Mouse (Mus musculus): ENCODE results near the gene Jazf1.

Gene Jazf1

DNA sequence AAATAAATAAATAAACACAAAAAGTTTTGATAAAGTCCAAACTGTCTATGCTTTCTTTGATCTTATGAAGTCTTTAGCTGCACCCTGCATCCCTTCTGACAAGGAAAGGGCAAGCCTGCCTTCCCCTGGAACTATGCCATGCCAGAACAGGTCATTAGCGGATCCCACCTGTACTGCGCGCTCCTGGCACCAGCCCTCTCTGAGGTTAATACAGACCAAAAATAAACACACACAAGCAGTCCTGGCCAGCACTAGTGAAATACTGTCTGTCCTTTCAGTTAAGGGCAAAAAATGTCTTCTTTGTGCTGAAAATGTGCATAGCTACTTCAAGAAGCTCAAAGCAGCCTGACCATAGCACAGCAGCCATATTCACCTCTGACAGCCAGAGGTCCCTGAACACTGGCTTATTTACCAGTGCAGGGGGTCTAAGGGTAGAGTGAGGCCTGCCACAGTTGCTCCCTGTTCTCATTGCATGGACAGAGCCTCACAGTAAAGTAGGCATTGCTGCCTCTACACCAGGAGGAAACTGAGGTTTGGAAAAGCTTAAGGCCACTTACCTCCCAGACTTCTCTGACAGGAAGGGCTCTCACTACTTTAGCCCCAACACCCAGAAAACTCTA, 263.1 kb downstream of the Jazf1 start:
- no peak for DNase-seq (ENCODE audit: low spot score in 2 of 2)

DNA sequence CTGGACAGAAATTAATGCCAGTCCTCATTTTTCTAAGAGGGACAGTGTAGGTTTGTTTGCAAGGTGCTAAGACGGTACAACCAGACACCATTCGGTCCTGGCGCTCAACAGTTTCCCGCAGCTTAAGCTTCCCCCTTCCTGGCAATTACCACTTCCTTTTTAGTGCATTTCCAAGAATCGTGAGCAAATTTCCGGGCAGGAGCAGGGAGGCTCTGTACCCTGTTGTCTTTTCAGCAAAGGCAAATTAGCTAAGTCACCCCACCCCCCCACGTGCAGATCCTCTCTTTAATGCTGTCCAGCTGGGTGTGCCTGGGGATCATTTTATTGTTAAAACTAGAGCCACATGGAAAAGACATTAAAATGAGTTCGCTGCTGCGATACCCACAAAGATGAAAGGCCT, 266.2 kb downstream of the Jazf1 start:
- DNase-seq (ENCODE audit: low spot score in 2 of 2): peak; percentile 72 to 73

DNA sequence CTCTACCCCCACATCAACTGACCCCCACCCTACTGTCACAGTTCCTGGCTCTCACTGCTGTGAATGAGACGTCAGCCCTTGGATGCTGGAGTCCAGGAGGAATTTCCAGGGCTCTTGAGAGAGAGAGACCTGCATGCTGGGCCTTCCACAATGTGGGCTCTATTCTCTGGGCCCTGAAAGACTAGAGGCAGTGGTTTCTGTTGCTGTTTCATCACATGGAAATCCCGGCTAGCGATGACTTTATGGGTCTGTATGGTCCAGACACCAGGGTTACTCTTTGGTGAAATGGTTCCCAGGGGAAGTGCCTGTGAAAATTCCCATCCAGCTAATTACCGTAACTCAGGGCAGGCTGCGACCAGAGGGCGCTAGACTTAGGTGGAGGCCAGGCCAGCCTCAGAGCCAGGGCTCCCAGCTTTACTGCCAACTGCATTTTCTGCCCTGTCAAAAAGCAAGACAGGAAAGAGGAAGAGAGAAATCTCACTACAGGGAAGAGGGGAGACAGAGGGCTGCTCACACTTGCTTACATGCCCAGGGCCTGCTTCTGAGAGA, 271.1 kb downstream of the Jazf1 start:
- no peak for DNase-seq (ENCODE audit: low spot score in 2 of 2)

DNA sequence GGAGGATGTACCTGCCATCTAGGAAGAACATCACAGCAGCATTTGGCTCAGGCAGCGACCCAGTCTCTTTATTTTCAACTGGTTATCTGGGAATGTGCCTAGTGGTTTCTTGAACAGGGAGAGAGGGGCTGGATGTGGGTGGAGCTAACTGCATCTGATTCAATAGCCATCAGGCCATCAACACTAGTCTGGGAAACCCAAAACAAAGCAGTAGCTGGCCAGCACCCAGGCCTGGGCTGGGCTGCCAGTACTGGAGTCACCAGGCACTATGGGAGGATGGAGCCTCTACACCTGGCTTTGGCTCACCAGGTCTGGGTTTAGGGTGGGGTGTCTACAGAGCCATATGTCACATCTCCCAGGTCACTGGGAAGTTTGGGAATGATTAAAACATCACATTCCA, 271.7 kb downstream of the Jazf1 start:
- peak; percentile 18 to 21 for DNase-seq (ENCODE audit: low spot score in 2 of 2)

DNA sequence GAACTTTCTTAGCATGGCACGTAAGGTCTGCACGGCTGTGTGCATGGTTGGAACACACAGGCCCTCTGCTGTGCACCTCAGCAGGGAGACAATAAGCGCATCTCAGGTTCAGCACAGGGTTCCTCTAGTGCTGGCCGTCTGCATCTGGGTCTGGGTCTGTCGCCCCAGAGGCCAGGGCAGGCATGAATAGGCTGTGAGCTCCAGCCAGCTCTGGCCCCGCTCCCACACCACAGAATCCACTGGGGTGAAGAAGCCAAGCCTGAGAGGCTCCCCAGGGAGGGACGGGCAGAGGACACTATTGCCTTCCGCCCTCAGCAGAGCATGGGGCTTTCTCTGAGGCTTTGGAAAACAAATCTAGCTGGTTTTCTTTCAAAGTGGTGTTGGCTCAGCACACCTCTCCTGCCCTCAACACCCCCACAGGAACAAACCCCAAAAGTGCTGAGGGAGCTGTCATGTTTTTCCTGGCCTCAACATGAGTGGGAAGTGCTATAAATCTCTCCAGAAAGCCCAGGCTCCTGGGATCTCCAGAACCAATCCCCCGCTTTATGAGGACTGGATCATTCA, 272.3 kb downstream of the Jazf1 start:
- DNase-seq (ENCODE audit: low spot score in 2 of 2): peak; percentile 17 to 26

DNA sequence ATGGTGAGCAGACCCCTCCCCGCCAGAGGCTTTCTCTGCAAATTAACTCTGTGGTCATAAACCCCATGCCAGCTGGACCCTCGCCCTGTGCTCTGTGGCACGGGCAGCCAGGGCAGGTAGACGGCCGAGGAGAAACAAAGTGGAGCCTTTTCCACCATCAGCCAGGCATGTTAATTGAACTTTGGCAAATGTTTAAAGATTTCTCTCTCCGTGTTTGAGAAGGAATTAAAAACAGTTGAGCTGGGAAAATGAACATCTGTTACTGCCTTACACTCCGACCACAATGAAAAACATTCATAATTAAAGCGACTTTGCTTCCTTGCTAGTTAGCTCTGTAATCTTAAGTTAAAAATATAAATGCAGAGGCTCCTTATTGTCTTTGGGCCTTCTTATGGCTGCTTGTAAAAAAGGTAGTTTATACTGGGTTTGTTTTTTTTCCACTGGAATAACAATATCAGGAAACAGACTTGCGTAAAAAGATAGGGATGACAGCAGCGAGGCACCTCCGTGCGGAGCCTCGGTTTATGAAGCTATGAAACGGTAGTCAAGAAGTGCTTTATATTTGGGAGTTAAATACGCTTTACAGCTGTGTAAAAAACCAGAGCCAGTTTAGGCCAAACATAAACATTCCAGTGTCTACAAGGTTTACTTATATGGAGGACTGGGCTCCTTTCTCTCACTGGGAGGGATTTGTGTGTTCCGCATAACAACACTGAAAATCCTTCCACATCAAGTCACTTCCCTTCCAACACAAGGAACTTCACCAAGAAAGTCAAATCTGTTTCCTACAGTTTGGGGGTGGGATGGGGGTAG, 273.2 kb downstream of the Jazf1 start:
- DNase-seq (ENCODE audit: low spot score in 2 of 2): no peak

DNA sequence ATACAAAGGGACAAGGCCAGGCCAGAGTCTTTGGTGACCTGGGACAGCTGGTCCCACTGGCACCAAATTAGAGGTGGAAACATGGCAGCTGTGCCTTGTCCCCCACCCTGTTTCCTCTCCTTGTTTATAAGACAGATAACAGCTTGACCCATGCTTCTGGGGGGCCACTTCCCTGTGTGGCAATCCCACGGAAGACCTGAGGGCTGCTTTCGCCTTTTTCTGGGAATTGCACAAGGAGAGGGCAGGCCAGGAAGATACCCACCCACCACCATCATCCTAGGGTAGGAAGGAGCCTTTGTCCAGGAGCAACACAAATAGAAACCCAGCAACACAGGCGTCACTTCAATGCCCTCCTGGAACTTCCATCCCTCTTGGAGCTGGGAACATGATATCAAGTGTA, 276.0 kb downstream of the Jazf1 start:
- DNase-seq (ENCODE audit: low spot score in 2 of 2): peak in 1 of 2 experiments; percentile 8

DNA sequence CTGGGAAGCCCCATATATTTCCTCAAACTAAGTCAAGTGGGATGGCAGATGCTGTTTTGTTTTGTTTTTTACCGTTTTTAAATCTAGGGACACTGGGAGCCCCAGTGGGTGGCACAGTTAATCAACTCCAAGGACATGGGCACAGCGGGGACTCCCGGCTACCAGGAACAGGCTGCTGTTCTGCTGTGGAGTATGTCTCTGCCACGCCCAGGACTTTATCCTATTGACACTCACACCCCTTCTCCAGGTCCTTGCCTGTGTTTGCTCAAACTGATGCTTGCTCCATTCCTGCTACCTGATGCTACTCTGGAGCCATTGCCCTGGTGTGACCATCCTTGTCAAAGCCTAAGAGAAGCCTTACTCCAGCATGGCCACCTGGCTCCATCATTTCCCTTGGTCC, 277.6 kb downstream of the Jazf1 start:
- DNase-seq (ENCODE audit: low spot score in 2 of 2): no peak

DNA sequence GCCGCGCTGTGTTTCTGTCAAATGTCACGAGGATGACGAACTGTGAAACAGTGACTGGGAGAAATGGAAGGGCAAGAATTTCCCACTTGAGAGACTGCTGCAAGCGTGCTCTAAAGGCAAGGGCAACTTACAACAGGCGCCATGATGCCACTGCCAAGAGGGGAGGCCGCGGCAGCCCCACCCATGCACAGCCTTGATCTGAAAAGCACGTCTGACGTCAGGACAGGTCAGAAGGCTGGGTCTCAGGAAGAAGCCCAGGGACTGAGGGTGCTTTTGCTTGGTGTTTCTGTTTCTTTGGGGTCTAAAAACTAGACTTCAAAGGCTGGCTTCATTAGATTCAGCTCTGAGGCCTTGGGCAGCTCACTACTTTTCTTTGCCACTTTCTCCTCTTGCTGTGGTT, 278.1 kb downstream of the Jazf1 start:
- DNase-seq (ENCODE audit: low spot score in 2 of 2): no peak

DNA sequence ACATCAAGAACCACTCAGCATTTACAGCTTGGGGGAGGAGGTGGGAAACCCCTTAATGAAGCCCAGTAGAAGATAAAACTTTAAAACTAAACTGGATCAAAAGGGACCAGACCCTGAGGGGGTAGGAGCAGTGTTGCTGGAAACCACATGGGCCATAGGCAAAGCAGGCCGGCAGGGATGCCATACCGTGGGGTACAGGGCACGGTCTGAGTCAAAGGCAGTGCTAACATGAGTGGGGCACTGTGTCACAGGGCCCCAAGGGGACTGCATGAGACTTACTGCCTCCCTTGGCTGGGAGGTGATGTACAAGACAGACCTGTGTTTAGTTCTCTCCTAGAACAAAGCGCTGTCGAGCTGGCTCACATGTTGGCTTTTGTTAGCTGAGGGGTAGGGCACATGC, 288.9 kb downstream of the Jazf1 start:
- DNase-seq (ENCODE audit: low spot score in 2 of 2): no peak

DNA sequence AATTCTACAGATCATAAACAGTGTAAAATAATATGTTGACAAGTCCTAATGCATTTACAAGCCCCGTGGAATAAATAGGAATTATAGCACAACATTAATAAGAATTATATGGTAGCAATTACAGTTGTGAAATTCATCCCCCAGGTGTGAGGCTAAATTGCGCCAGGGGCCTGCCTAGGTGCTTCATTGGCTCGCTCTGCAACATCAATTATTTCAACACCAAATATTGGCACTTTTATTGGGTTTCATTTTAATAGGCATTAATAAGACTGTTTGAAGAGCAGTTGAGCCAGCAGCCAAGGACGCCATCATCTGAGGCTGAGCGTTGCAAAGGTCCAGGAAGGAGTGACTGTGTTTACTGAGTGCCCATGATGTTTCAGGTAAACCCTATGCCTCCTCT, 289.9 kb downstream of the Jazf1 start:
- no peak for DNase-seq (ENCODE audit: low spot score in 2 of 2)

DNA sequence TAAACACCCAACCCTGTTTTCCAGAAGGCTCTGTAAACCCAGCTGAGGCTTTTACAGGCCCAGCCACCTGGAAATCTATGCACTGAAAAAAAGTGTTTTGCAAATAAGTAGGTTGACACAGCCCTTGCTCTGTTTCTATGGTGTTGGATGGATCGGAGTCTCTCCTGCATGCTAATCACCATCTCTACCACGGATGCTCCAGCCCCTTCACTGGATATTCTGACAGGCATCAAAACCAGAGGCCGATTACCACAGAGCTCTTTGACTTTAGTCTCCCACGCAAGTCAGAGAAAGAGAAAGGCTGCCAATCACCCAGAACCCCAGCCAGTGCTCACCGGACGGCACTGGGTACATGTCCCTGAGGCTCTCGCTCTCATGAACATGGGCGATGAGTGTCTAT, 291.4 kb downstream of the Jazf1 start:
- DNase-seq (ENCODE audit: low spot score in 2 of 2): no peak

DNA sequence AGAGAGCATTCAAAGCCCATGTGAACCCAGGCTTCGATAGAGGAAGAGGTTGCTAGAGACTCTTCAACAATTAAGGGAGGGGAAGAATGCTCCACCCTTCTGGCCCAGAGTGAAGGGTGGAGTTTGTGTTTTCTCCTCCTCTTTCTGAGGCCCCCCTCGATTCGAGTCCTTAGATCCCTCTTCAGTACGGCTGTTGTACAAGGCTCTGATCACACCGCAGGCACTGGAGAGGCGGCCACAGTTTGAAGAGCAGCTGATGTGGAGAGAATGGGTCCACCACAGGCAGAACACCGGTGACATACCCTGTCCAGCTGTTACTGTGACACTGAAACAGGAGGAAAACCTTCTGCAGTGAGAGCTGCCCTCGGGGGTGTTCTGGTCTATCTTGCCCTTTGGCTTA, 292.5 kb downstream of the Jazf1 start:
- no peak for DNase-seq (ENCODE audit: low spot score in 2 of 2)

DNA sequence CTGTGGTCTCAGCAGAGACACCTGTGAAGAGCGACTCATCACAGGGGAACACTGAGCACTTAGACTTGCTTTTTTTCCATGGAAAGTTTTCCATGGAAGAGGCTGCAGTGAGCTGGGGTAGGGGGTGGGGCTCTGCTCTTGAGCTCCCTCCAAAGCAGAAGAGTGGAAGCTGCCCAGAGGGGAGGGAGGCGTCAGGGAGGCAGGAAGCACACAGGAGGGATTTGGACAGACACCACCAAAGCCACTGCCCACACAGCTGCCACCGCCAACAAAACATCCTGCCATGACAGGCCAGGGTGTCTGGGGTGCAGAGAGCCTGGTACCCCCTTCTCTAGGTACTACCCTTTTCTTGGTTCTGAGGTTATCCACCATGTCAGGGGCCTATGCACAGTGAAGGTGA, 293.1 kb downstream of the Jazf1 start:
- DNase-seq (ENCODE audit: low spot score in 2 of 2): no peak

DNA sequence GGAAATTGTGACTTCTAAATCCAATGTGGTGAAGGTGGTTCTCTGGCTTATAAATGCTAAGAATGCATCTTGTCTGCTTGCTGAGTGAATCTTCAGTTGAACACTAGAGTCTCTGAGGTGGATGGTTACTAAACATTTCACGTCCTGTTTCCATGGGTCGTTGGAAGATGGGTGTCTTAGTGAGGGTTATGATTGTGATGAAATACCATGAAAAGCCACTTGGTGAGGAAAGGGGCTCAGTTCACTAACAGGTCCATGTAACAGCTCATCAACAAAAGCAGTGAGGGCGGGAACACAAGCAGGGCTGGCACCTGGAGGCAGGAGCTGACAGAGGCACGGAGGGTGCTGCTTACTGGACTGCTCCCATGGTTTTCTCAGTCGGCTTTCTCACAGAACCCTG, 295.3 kb downstream of the Jazf1 start:
- DNase-seq (ENCODE audit: low spot score in 2 of 2): no peak

DNA sequence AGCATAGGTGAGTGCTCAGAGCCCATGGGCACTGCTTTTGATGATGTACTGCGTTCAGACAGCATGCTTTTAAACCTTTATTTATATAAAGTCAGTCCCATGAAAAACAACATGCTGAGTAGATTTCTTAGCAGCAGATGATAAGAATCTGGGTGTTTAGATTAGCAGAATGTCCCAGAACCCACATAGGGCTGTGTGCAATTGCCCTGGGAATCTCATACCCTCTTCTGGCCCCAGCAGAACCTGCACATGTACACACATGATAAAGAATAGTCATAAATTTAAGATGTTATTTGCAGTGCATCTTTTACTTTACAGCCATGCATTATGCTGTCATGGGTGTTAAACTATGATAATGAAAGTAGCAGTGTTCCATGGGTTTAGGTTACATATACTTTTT, 297.6 kb downstream of the Jazf1 start:
- DNase-seq (ENCODE audit: low spot score in 2 of 2): no peak

DNA sequence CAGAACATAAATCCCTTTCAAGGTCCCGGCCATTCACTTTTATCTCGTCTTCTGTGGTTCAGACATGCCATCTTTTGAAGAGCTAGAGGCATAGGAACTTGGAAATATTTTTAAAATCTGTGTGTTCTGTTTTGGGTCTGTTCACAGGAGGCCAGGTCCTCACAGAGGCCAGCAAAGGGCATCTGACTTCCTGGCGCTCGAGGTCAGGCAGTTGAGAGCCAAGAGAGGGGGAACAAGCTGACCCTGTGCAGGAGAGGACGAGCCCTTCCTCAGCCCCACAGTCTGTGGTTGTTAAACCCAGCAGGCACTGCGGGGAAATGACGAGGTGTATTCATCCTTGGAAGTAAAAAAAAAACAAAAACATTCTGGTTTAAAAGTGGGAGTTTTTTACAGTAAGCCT, 303.2 kb downstream of the Jazf1 start:
- DNase-seq (ENCODE audit: low spot score in 2 of 2): no peak

DNA sequence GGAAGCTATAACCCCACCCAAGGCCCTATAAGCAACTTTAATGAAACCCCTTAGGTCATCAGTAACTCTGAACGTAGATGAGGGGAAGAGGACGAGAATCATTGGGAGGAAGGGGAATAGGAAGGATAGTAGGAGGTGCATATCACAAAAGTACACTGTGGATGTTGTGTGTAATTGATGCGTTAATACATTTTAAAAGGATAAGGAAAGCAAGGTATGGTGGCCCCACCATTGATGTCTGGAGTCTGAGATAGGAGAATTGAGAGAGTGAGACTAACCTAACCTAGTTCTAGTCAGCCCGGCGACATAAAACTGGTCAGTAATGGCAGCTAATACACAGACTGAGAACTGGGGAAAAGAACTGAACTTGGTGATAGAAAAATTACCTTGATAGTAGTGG, 315.6 kb downstream of the Jazf1 start:
- no peak for DNase-seq (ENCODE audit: low spot score in 2 of 2)

DNA sequence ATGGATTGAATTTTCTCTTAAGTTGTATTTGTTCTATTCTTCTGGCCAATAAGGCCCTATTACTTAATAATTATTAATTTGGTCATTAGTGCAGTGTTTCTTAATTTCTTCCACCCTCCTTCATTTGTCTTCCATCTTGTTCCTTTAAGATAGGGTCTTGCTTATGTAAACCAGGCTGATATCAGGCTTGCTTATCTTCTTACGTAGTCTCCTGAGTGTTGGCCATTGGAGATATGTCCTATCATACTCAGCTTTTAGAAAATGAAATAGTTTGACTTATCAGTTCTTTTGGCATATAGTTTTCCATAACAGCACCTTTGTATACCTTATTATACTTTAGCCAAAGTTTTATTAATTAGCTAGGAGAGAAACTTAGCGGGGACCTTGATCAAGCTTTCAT, 333.8 kb downstream of the Jazf1 start:
- no peak for DNase-seq (ENCODE audit: low spot score in 2 of 2)

DNA sequence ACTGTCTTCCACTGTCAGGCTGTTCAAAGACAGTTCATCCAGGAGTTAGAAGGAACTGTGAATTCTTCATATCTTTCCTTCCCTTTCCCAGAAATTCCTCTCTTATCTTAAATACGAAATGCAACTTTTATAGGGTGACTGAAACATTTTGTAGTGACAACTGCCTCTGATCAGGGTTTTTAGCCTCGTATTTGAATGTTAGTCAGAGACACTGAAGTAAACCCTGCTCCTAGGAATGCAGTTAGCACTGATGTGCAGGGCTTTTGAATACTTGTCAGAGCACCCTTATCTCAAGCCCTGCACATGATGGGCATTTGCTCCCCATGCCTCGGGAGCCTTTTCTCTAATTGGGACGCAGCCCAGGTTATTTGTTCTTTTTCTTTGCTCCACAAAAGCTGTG, 338.1 kb downstream of the Jazf1 start:
- DNase-seq (ENCODE audit: low spot score in 2 of 2): no peak

DNA sequence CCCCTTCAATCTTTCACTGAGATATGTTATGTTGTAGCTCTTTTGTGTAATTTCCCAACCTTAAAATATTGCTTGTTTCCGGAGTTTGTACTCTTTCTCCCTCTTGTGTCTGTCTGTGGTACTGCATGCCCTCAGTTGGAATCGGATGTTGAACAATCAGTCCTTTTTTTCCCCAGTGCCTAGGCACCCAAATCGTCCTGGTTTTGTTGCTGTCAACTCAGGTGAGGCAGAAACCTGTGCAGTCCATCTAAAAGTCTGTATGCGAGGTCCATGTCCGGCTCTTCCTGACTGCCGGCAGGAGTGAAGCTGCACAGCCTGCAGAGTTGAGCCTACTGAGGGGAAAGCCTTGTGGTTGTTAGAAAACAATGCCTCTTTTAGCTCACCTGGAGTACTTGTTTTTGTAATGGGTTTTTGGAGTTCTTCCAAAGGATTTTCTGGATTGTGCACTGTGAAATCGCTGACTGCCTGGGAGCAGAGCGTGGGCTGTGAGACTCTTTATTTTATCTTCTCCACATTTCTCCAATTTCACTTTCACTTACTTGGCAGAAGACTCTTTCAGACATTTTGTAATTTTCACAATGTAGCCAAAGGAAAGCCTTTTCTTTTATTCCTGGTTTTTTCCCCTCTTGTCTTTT, 343.5 kb downstream of the Jazf1 start:
- peak; percentile 12 to 66 for DNase-seq (ENCODE audit: low spot score in 2 of 2)
